Mouse (Mus musculus) heart, postnatal 0 days (tissue): Measurements from ENCODE around the gene Myrip.

Source experiments
- CTCF ChIP-seq: IDR thresholded peaks from 2 replicates; pipeline ENCODE4 v1.5.1; 2016; ENCODE audit warnings: antibody characterized with exemption, control low read depth, low read depth
- EP300 ChIP-seq: IDR thresholded peaks from 2 replicates; pipeline ENCODE4 v1.6.1; 2016; ENCODE audit warnings: antibody characterized with exemption, low read depth

DNA sequence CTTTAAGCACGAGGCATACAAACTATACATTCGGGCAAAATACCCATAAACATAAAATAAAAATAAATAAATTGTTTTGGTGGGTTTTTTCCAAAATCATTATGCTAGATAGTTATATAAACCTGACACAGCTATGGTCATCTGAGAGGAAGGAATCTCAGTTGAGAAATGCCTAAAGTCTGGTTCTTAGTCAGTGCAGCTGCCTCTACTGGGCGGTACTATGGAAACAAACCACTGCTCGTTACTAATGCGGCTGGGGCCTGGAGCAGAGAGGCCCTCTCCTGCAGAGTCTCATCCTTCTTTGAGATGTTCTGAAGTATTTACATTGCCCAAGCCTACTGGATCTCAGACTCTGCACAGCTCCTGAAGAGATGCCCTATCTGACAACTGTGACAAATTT, 70.3 kb downstream of the Myrip start:
- no peak for TF ChIP-seq CTCF
- TF ChIP-seq EP300: no peak
